Mouse (Mus musculus): Measurements from ENCODE around the gene Accsl. TPM values are rescaled to one million over a fixed set of nuclear protein-coding genes. Genes with fewer than 3 reads are reported as not detected.

Gene Accsl
- polyA plus RNA-seq, 1 experiment from 2014 or later: 0.31 TPM

Other genes with a start within 250 kb of the Accsl start
- 4.2 and 5.7 TPM in 2 replicates for gene Alx4, start 226.8 kb downstream of the Accsl start, polyA plus RNA-seq (2016; fragmentation: Nextera tagmentation; extraction: Ambion mirVana)
- gene Ext2, start 46.6 kb downstream of the Accsl start, polyA plus RNA-seq (2016; fragmentation: Nextera tagmentation; extraction: Ambion mirVana): 74.6 and 75.3 TPM in 2 replicates
- gene Accs, start 19.2 kb downstream of the Accsl start, polyA plus RNA-seq (2016; fragmentation: Nextera tagmentation; extraction: Ambion mirVana): 6.7 and 9.1 TPM in 2 replicates
- gene Gm13889, start 88.0 kb upstream of the Accsl start, polyA plus RNA-seq (2016; fragmentation: Nextera tagmentation; extraction: Ambion mirVana): 4.2 and 5.2 TPM in 2 replicates
- gene Gm27027, start 127.2 kb upstream of the Accsl start, polyA plus RNA-seq (2016; fragmentation: Nextera tagmentation; extraction: Ambion mirVana): not detected in 2 replicates
- gene Alkbh3, start 141.7 kb upstream of the Accsl start, polyA plus RNA-seq (2016; fragmentation: Nextera tagmentation; extraction: Ambion mirVana): 50.1 and 55.8 TPM in 2 replicates

Measured in midbrain, embryonic 12.5 days (tissue).